Mouse (Mus musculus): ENCODE measurements around the gene Asap2. TPM values are rescaled to one million over a fixed set of nuclear protein-coding genes. Genes with fewer than 3 reads are reported as not detected.

The Asap2 gene
- total and polyA plus RNA-seq, 2 experiments from 2014 or later, result 14.9 to 27.8 TPM

- ATAC-seq (no peak), DNase-seq (no peak)
- Histone ChIP-seq H3K4me1 (ENCODE audit: insufficient read depth) (no peaks in the 10 kb centered on the region), H3K9me3 (ENCODE audit: low read length) (no peaks in the 10 kb centered on the region), H3K27me3 (ENCODE audit: insufficient read depth, low read length) (no peaks in the 10 kb centered on the region), H3K9ac (no peak overlapping the region), H3K27ac (ENCODE audit: low read depth, low read length) (no peak overlapping the region), H3K36me3 (ENCODE audit: insufficient read depth) (peaks cover 8% of the 10 kb centered on the region; the same call in 1 of the 2 replicates), H3K4me2 (ENCODE audit: low read depth) (no peak overlapping the region), H3K4me3 (ENCODE audit: low read depth, low read length) (no peak overlapping the region)
- 90% methylated on average over 4 of the region's 4 CpGs for WGBS
- TF ChIP-seq CTCF (IDR thresholded peaks at IDR 0.05; ENCODE audit: low read depth), result no peak
These were observed 206.2 kb downstream of the Asap2 start for GRCm38 (mm10) chr12:21196420-21196819.

GRCm38 (mm10) chr12:21200613-21201012 lies 210.4 kb downstream of the Asap2 start:
- peaks cover 12% of the 10 kb centered on the region for H3K36me3 ChIP-seq (ENCODE audit: insufficient read depth)
- H3K27ac ChIP-seq (ENCODE audit: low read depth, low read length), result no peak overlapping the region
- no peak overlapping the region for H3K4me2 ChIP-seq (ENCODE audit: low read depth)
- no peaks in the 10 kb centered on the region for H3K9me3 ChIP-seq (ENCODE audit: low read length)
- no peak for ATAC-seq
- WGBS, result 93% methylated on average over 8 of the region's 8 CpGs
- H3K9ac ChIP-seq, result no peak overlapping the region
- no peaks in the 10 kb centered on the region for H3K27me3 ChIP-seq (ENCODE audit: insufficient read depth, low read length)
- H3K4me3 ChIP-seq (ENCODE audit: low read depth, low read length), result no peak overlapping the region
- no peak for TF ChIP-seq CTCF (IDR thresholded peaks at IDR 0.05; ENCODE audit: low read depth)
- no peak for DNase-seq
- no peaks in the 10 kb centered on the region for H3K4me1 ChIP-seq (ENCODE audit: insufficient read depth)

- H3K4me1 ChIP-seq (ENCODE audit: insufficient read depth), result no peaks in the 10 kb centered on the region
- H3K9ac ChIP-seq, result no peak overlapping the region
- no peaks in the 10 kb centered on the region for H3K9me3 ChIP-seq (ENCODE audit: low read length)
- peaks cover 18% of the 10 kb centered on the region for H3K36me3 ChIP-seq (ENCODE audit: insufficient read depth)
- TF ChIP-seq CTCF (IDR thresholded peaks at IDR 0.05; ENCODE audit: low read depth), result no peak
- WGBS, result 69% methylated on average over 10 of the region's 10 CpGs
- H3K4me2 ChIP-seq (ENCODE audit: low read depth), result no peak overlapping the region
- no peak; the same call in 1 of the 2 replicates for ATAC-seq
- 0 out of 2 replicates have a peak overlapping the region, but pooled peaks have one; percentile 16 for H3K27ac ChIP-seq (ENCODE audit: low read depth, low read length)
- DNase-seq, result peak; percentile 17
- no peaks in the 10 kb centered on the region for H3K27me3 ChIP-seq (ENCODE audit: insufficient read depth, low read length)
- H3K4me3 ChIP-seq (ENCODE audit: low read depth, low read length), result no peak overlapping the region
These were observed 211.4 kb downstream of the Asap2 start for GRCm38 (mm10) chr12:21201485-21202269.

- H3K4me3 ChIP-seq (ENCODE audit: low read depth, low read length), result no peak overlapping the region
- H3K9ac ChIP-seq, result no peak overlapping the region
- no peaks in the 10 kb centered on the region for H3K9me3 ChIP-seq (ENCODE audit: low read length)
- no peaks in the 10 kb centered on the region for H3K4me1 ChIP-seq (ENCODE audit: insufficient read depth)
- H3K36me3 ChIP-seq (ENCODE audit: insufficient read depth), result peaks cover 27% of the 10 kb centered on the region
- TF ChIP-seq CTCF (IDR thresholded peaks at IDR 0.05; ENCODE audit: low read depth), result no peak
- peak; percentile 60 for ATAC-seq
- peak; percentile 43 for DNase-seq
- 10% methylated on average over 11 of the region's 11 CpGs for WGBS
- H3K4me2 ChIP-seq (ENCODE audit: low read depth), result no peak overlapping the region
- H3K27me3 ChIP-seq (ENCODE audit: insufficient read depth, low read length), result no peaks in the 10 kb centered on the region
- H3K27ac ChIP-seq (ENCODE audit: low read depth, low read length), result no peak overlapping the region
These were observed 214.5 kb downstream of the Asap2 start for GRCm38 (mm10) chr12:21204701-21205312.

GRCm38 (mm10) chr12:21205799-21206198 lies 215.5 kb downstream of the Asap2 start:
- 96% methylated on average over 4 of the region's 4 CpGs for WGBS
- no peaks in the 10 kb centered on the region for H3K9me3 ChIP-seq (ENCODE audit: low read length)

GRCm38 (mm10) chr12:21207422-21207821 lies 217.2 kb downstream of the Asap2 start:
- Histone ChIP-seq H3K9me3 (ENCODE audit: low read length) (no peaks in the 10 kb centered on the region), H3K4me2 (ENCODE audit: low read depth) (no peak overlapping the region), H3K27me3 (ENCODE audit: insufficient read depth, low read length) (no peaks in the 10 kb centered on the region), H3K27ac (ENCODE audit: low read depth, low read length) (no peak overlapping the region), H3K4me3 (ENCODE audit: low read depth, low read length) (no peak overlapping the region), H3K9ac (no peak overlapping the region), H3K4me1 (ENCODE audit: insufficient read depth) (no peaks in the 10 kb centered on the region), H3K36me3 (ENCODE audit: insufficient read depth) (peaks cover 24% of the 10 kb centered on the region)
- TF ChIP-seq CTCF (IDR thresholded peaks at IDR 0.05; ENCODE audit: low read depth), result no peak
- ATAC-seq (no peak), DNase-seq (no peak)
- WGBS, result 90% methylated on average over 5 of the region's 5 CpGs

More at GRCm38 (mm10) chr12:21205799-21206198, 215.5 kb downstream of the Asap2 start:
- no peak for ATAC-seq
- Histone ChIP-seq H3K27ac (ENCODE audit: low read depth, low read length) (no peak overlapping the region), H3K9ac (no peak overlapping the region), H3K27me3 (ENCODE audit: insufficient read depth, low read length) (no peaks in the 10 kb centered on the region), H3K36me3 (ENCODE audit: insufficient read depth) (peaks cover 24% of the 10 kb centered on the region), H3K4me2 (ENCODE audit: low read depth) (no peak overlapping the region), H3K4me1 (ENCODE audit: insufficient read depth) (no peaks in the 10 kb centered on the region), H3K4me3 (ENCODE audit: low read depth, low read length) (no peak overlapping the region)
- no peak for TF ChIP-seq CTCF (IDR thresholded peaks at IDR 0.05; ENCODE audit: low read depth)
- no peak for DNase-seq

GRCm38 (mm10) chr12:21208172-21208795 lies 218.0 kb downstream of the Asap2 start:
- no peak for ATAC-seq
- H3K9me3 ChIP-seq (ENCODE audit: low read length), result no peaks in the 10 kb centered on the region
- H3K27ac ChIP-seq (ENCODE audit: low read depth, low read length), result no peak overlapping the region
- 88% methylated on average over 11 of the region's 11 CpGs for WGBS
- H3K4me1 ChIP-seq (ENCODE audit: insufficient read depth), result no peaks in the 10 kb centered on the region
- no peak for DNase-seq
- H3K27me3 ChIP-seq (ENCODE audit: insufficient read depth, low read length), result no peaks in the 10 kb centered on the region
- no peak overlapping the region for H3K4me3 ChIP-seq (ENCODE audit: low read depth, low read length)
- no peak overlapping the region for H3K4me2 ChIP-seq (ENCODE audit: low read depth)
- peaks cover 30% of the 10 kb centered on the region for H3K36me3 ChIP-seq (ENCODE audit: insufficient read depth)
- TF ChIP-seq CTCF (IDR thresholded peaks at IDR 0.05; ENCODE audit: low read depth), result no peak
- H3K9ac ChIP-seq, result no peak overlapping the region
